Mouse (Mus musculus) erythroblast, adult 5-6 weeks (primary cell): ENCODE results near the gene Ankrd26. TPM values are rescaled to one million over a fixed set of nuclear protein-coding genes. Genes with fewer than 3 reads are reported as not detected.

Source experiments
- ATAC-seq: replicated peaks from 2 replicates; pipeline ENCODE4 v1.8.0; 2016; ENCODE audit warnings: moderate number of reproducible peaks, mild to moderate bottlenecking, moderate TSS enrichment, inconsistent platforms; ENCODE audit not compliant: poor library complexity, low FRiP score, severe bottlenecking
- total RNA-seq, 2 experiments: library from RNA; stranded (forward) in 1 of 2; stranded (reverse) in 1 of 2; fragments of 150-400 nt in 1 of 2; fragments of 200-764, 138-1000 nt in 1 of 2; gene quantifications; 2 replicates each; pipeline versions ENCODE4 v1.2.3 to v1.2.4; 2015 to 2017; ENCODE audit warnings: low replicate concordance in 2 of 2

The Ankrd26 gene
- total RNA-seq, 2 experiments from 2014 or later = 5.0 to 6.9 TPM

- no peak for ATAC-seq
Observed at GRCm38 (mm10) chr6:118499010-118499409, 63.0 kb downstream of the Ankrd26 start.

GRCm38 (mm10) chr6:118482125-118482524, 79.9 kb downstream of the Ankrd26 start:
- ATAC-seq = no peak

GRCm38 (mm10) chr6:118478957-118479708, 82.9 kb downstream of the Ankrd26 start, which contains the start of gene Zfp9:
Gene Zfp9 (minus strand): TSS chr6:118479320.
- no peak for ATAC-seq

- no peak for ATAC-seq
Observed at GRCm38 (mm10) chr6:118477875-118478785, 83.9 kb downstream of the Ankrd26 start.

- ATAC-seq = no peak
Observed at GRCm38 (mm10) chr6:118462069-118462705, 99.8 kb downstream of the Ankrd26 start.

- ATAC-seq = no peak
Observed at GRCm38 (mm10) chr6:118457726-118458125, 104.3 kb downstream of the Ankrd26 start.

- ATAC-seq = peak; percentile 60
Observed at GRCm38 (mm10) chr6:118455042-118455631, 106.9 kb downstream of the Ankrd26 start, which contains the start of gene Zfp248. Gene Zfp248 (minus strand): TSS chr6:118455528.

- no peak for ATAC-seq
Observed at GRCm38 (mm10) chr6:118454452-118454851, 107.6 kb downstream of the Ankrd26 start.

Other genes with a start within 250 kb of the Ankrd26 start
- gene Bms1, start 142.8 kb downstream of the Ankrd26 start, total RNA-seq (2015; ENCODE audit: low replicate concordance) = 9.4 and 13.3 TPM in 2 replicates
- gene Bms1, start 142.8 kb downstream of the Ankrd26 start, total RNA-seq (2017; ENCODE audit: low replicate concordance) = 21.5 and 24.4 TPM in 2 replicates
- not detected in 2 replicates for gene Zfp248, start 106.7 kb downstream of the Ankrd26 start, total RNA-seq (2015; ENCODE audit: low replicate concordance)
- 0.56 TPM in 1 of 2 replicates, not detected in the other for gene Zfp248, start 106.7 kb downstream of the Ankrd26 start, total RNA-seq (2017; ENCODE audit: low replicate concordance)
- gene Zfp9, start 82.9 kb downstream of the Ankrd26 start, total RNA-seq (2015; ENCODE audit: low replicate concordance) = not detected in 2 replicates
- gene Zfp9, start 82.9 kb downstream of the Ankrd26 start, total RNA-seq (2017; ENCODE audit: low replicate concordance) = not detected in 2 replicates